Mouse (Mus musculus) adrenal gland, adult 2 months (tissue): Measurements from ENCODE around the gene Trpc4. TPM values are rescaled to one million over a fixed set of nuclear protein-coding genes. Genes with fewer than 3 reads are reported as not detected.

ENCODE experiments used
- DNase-seq: peaks from one replicate; pipeline ENCODE4 v3.0.0; 2021
- polyA plus RNA-seq: library from polyadenylated mRNA; depleted of rRNA; stranded (reverse); fragments of >200 nt; gene quantifications from 2 replicates; pipeline ENCODE4 v1.2.3, GENCODE M21; 2012; rRNA removed
- total RNA-seq, 2 experiments: library from RNA; stranded (reverse); gene quantifications; 2 replicates each; pipeline ENCODE4 v1.2.3; 2021

Trpc4 gene
- total and polyA plus RNA-seq, 3 experiments, result 0.09 to 0.73 (median 0.61) TPM

GRCm38 (mm10) chr3:54269180-54269579 lies 113.3 kb downstream of the Trpc4 start:
- DNase-seq, result no peak

GRCm38 (mm10) chr3:54274651-54275050 lies 118.8 kb downstream of the Trpc4 start:
- DNase-seq, result no peak

GRCm38 (mm10) chr3:54289731-54290130 lies 133.9 kb downstream of the Trpc4 start:
- no peak for DNase-seq

GRCm38 (mm10) chr3:54310604-54311003 lies 154.8 kb downstream of the Trpc4 start:
- no peak for DNase-seq

DNA sequence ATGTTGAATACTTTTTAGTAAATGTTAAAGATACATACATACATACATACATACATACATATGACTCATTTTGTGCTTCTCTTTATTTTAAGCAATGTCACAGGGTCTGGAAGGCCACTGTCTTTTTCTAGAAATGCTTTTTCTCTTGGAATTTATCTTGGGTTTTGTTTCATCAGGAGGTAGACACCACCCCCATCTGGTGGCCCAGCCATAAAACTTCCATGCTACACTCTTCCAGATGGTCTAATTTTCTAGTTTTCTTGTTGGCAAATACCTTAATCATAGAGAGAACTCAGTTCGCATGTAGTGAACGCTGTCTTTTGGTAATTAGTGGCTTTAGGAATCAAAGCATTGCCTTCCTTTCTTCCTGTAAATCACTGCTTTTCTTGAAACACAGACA lies 158.2 kb downstream of the Trpc4 start:
- no peak for DNase-seq

DNA sequence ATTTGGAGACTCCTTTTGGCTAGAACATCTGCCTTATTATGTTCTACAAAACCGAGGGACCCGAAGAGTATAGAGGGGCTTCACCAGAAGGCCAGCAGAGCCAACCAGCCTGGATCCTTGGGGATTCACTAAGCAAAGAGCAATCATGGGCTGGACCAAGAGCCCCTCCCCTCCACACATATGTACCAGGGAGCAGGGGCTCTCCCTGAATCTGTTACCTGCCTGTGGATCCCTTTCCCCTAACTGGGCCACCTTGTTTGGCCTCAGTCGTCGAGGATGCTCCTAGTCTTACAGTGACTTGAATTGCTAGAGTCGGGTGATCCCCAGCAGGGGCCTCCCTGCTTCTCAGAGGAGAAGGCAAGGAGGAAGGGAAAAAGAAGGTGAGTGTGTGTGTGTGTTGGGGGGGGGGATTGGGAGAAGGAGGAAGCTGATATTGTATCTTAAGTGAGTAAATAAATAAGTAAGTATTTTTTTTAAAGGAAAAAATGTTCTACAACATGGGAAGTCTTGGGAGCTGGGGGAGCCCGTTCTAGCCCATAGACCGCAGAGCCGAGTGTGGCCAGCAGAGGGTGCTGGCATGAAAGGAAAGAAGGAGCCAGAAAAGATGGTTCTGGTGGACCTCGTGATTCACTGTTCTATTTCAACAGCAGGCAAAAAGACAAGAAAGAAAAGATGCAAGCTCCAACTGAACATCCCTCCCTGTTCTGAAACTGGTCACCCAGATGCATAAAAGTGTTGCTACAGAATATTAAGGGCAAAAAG lies 197.2 kb downstream of the Trpc4 start:
- peak; percentile 76 for DNase-seq

DNA sequence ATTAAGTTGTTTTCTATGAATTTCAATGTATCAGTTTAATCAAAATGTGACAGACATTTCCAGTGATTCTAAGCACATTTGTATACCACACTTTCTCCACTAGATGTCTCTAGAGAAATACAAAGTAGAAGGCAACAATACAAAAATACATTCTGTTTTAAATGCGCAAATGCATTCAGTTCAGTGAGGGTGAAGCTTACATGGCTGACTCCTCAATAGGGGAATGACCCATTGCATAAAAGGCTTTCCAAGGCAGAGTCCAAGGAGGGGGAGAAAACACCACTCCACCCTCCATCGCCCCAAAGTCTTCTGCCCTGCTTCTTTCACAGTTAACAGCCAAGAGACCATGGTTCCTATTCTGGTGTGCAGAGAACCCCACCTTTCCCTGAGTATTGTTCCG lies 201.7 kb downstream of the Trpc4 start:
- DNase-seq, result peak; percentile 6

DNA sequence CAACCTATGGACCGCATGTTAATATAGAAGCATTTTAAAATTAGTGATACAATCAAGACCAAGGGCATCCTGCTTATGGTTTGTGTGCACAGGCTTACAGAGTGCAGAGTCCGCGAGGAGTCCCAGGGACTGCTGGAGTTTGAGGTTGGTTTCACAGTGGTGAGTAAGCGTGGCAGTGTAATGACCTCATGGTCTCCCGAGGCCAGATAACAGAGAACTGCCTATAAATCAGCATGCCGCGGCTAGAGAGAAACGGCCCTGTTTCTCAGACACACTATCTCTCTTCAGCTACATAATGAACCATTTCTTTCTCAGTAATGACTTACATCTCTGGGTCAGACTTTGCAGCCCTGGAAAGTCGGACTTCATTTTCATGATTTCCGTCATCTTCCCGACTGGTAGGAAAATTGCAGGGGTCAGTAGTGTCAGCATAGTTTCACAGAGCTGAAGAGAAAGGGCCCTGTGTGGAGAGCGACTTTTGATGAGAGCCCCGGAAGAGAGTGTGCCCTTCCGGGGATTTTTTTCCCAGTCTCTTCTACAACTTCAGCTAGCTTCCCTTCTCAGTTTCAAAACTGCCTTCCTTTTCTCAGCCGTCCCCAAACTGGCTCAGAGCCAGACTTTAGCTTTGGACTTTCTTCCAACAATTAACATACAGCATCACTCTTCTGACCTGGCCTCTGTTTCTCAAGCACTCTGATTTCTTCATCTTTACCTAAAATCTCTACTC lies 202.8 kb downstream of the Trpc4 start:
- DNase-seq, result peak; percentile 84

DNA sequence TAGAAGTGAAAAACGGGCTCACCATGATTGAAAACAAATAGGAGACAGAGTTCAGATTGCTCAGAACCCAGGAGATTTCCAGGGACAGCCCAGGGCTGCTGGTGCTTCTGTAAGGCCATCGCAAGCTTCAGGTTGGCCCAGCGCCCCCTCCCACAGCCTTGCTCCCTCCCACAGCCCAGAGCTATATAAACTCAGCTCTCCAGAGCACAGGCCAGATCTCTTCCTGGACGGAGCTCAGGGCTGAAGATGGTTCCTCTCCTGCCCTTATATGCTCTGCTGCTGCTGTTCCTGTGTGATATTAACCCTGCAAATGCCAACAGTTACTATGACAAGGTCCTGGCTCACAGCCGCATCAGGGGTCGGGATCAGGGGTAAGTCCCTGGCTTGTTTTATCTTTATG lies 205.1 kb downstream of the Trpc4 start, which contains the start of gene Postn:
Gene Postn (plus strand): TSS at position 213 of the 400 bp plus-strand sequence.
- no peak for DNase-seq

- no peak for DNase-seq
Observed at GRCm38 (mm10) chr3:54361656-54362055, 205.8 kb downstream of the Trpc4 start.

Other genes with a start within 250 kb of the Trpc4 start
- 10 to 100 TPM; 43.2 to 56.7 TPM for gene Postn, start 205.1 kb downstream of the Trpc4 start, total RNA-seq
- gene Postn, start 205.1 kb downstream of the Trpc4 start, polyA plus RNA-seq, result 3.9 and 6.1 TPM in 2 replicates